Mouse (Mus musculus): ENCODE results near the gene Sytl1. TPM values are rescaled to one million over a fixed set of nuclear protein-coding genes. Genes with fewer than 3 reads are reported as not detected.

The Sytl1 gene
- total and polyA plus RNA-seq, 3 experiments, result 0.08 to 0.31 TPM; not detected in 1

GRCm38 (mm10) chr4:133266248-133266880 lies 3.5 kb upstream of the Sytl1 start:
- TF ChIP-seq EP300 (IDR thresholded peaks at IDR 0.05; ENCODE audit: low read depth in 1 of 2, low read length in 2 of 2) (no peak), RCOR1 (IDR thresholded peaks at IDR 0.05; ENCODE audit: low read depth, low read length) (no peak), MAX (IDR thresholded peaks at IDR 0.05; ENCODE audit: low read length) (no peak), TAL1 (IDR thresholded peaks at IDR 0.05; ENCODE audit: low read length) (no peak), MEF2A (IDR thresholded peaks at IDR 0.05; ENCODE audit: extremely low read depth, insufficient replicate concordance, low read depth, low read length, poor library complexity, severe bottlenecking) (no peak), MAFK (IDR thresholded peaks at IDR 0.05; ENCODE audit: borderline replicate concordance, low read depth, low read length) (no peak), TCF12 (IDR thresholded peaks at IDR 0.05; ENCODE audit: low read depth, low read length) (no peak), USF2 (IDR thresholded peaks at IDR 0.05; ENCODE audit: borderline replicate concordance in 1 of 2, insufficient read depth in 1 of 2, low read depth in 1 of 2, low read length in 2 of 2) (no peak)
- Histone ChIP-seq H3K9me3 (replicated peaks; ENCODE audit: insufficient read depth, low read length) (no peaks in the 10 kb centered on the region), H3K9ac (ENCODE audit: control insufficient read depth, low read depth, low read length, poor library complexity, severe bottlenecking) (no peak overlapping the region), H3K27me3 (ENCODE audit: control insufficient read depth in 1 of 2, insufficient read depth in 2 of 2, low read length in 2 of 2) (no peaks in the 10 kb centered on the region), H3K4me1 (ENCODE audit: control insufficient read depth in 1 of 2, insufficient read depth in 2 of 2, low read length in 2 of 2) (no peaks in the 10 kb centered on the region), H3K36me3 (ENCODE audit: control insufficient read depth in 1 of 2, insufficient read depth in 2 of 2, low read length in 2 of 2) (no peaks in the 10 kb centered on the region; a peak in 2 of 4 replicates), H3K79me2 (ENCODE audit: control insufficient read depth, insufficient read depth, low read length, poor library complexity) (peaks cover 2% of the 10 kb centered on the region; the same call in 1 of the 2 replicates), H3K4me3 (ENCODE audit: control insufficient read depth in 1 of 2, insufficient read depth in 1 of 2, low read depth in 2 of 2, low read length in 2 of 2) (no peak overlapping the region), H3K27ac (ENCODE audit: control insufficient read depth, low read depth, low read length) (no peak overlapping the region)
- DNase-seq (ENCODE audit: low read depth, low spot score), result no peak

- Histone ChIP-seq H3K27ac (ENCODE audit: control insufficient read depth, low read depth, low read length) (no peak overlapping the region), H3K4me3 (ENCODE audit: control insufficient read depth in 1 of 2, insufficient read depth in 1 of 2, low read depth in 2 of 2, low read length in 2 of 2) (no peak overlapping the region), H3K36me3 (ENCODE audit: control insufficient read depth in 1 of 2, insufficient read depth in 2 of 2, low read length in 2 of 2) (no peaks in the 10 kb centered on the region; a peak in 2 of 4 replicates), H3K4me1 (ENCODE audit: control insufficient read depth in 1 of 2, insufficient read depth in 2 of 2, low read length in 2 of 2) (no peaks in the 10 kb centered on the region), H3K9me3 (replicated peaks; ENCODE audit: insufficient read depth, low read length) (no peaks in the 10 kb centered on the region), H3K9ac (ENCODE audit: control insufficient read depth, low read depth, low read length, poor library complexity, severe bottlenecking) (no peak overlapping the region), H3K27me3 (ENCODE audit: control insufficient read depth in 1 of 2, insufficient read depth in 2 of 2, low read length in 2 of 2) (no peaks in the 10 kb centered on the region), H3K79me2 (ENCODE audit: control insufficient read depth, insufficient read depth, low read length, poor library complexity) (no peaks in the 10 kb centered on the region)
- TF ChIP-seq CTCF (IDR thresholded peaks at IDR 0.05 in 2 of 3, conservative IDR thresholded peaks at IDR 0.05 in 1 of 3; ENCODE audit: control insufficient read depth in 1 of 3, insufficient read depth in 1 of 3, low read depth in 2 of 3, low read length in 3 of 3, poor library complexity in 1 of 3, severe bottlenecking in 1 of 3), result no peak
- TF ChIP-seq MXI1 (IDR thresholded peaks at IDR 0.05; ENCODE audit: low read depth, low read length), result no peak
- TF ChIP-seq MEF2A (IDR thresholded peaks at IDR 0.05; ENCODE audit: extremely low read depth, insufficient replicate concordance, low read depth, low read length, poor library complexity, severe bottlenecking), result no peak
- TF ChIP-seq EP300 (IDR thresholded peaks at IDR 0.05; ENCODE audit: low read depth in 1 of 2, low read length in 2 of 2), result no peak
- no peak for TF ChIP-seq TCF12 (IDR thresholded peaks at IDR 0.05; ENCODE audit: low read depth, low read length)
- no peak for TF ChIP-seq E2F4 (IDR thresholded peaks at IDR 0.05; ENCODE audit: borderline replicate concordance, low read depth, low read length)
- TF ChIP-seq USF1 (IDR thresholded peaks at IDR 0.05; ENCODE audit: low read depth, low read length), result no peak
- no peak for TF ChIP-seq ZMIZ1 (IDR thresholded peaks at IDR 0.05; ENCODE audit: low read depth, low read length)
- TF ChIP-seq ZKSCAN1 (IDR thresholded peaks at IDR 0.05; ENCODE audit: low read depth, low read length), result no peak
- TF ChIP-seq UBTF (IDR thresholded peaks at IDR 0.05; ENCODE audit: borderline replicate concordance, insufficient read depth, low read depth, low read length), result no peak
- TF ChIP-seq RAD21 (IDR thresholded peaks at IDR 0.05; ENCODE audit: low read depth, low read length), result no peak
- no peak for TF ChIP-seq ELF1 (IDR thresholded peaks at IDR 0.05; ENCODE audit: low read depth, low read length)
- no peak for TF ChIP-seq MAZ (IDR thresholded peaks at IDR 0.05; ENCODE audit: low read depth, low read length)
- no peak for TF ChIP-seq KAT2A (conservative IDR thresholded peaks at IDR 0.05; ENCODE audit: low read depth, low read length)
- no peak for TF ChIP-seq SIN3A (IDR thresholded peaks at IDR 0.05; ENCODE audit: low read length)
- TF ChIP-seq NELFE (IDR thresholded peaks at IDR 0.05; ENCODE audit: low read depth, low read length), result no peak
- TF ChIP-seq MAX (IDR thresholded peaks at IDR 0.05; ENCODE audit: low read length), result no peak
- no peak for TF ChIP-seq TAL1 (IDR thresholded peaks at IDR 0.05; ENCODE audit: low read length)
- no peak for DNase-seq (ENCODE audit: low read depth, low spot score)
Measured at GRCm38 (mm10) chr4:133265759-133266158, 2.8 kb upstream of the Sytl1 start.
